Mouse (Mus musculus): ENCODE data around the gene Dusp5.

GRCm38 (mm10) chr19:53535421-53535820 lies 6.5 kb downstream of the Dusp5 start:
- TF ChIP-seq CTCF (IDR thresholded peaks at IDR 0.05; ENCODE audit: borderline replicate concordance, control insufficient read depth, extremely low read depth, insufficient read depth, low read length, poor library complexity) (no peak), POLR2A (IDR thresholded peaks at IDR 0.05; ENCODE audit: control insufficient read depth, extremely low read depth, insufficient read depth, low read length, poor library complexity) (no peak)

Measured in thymus, adult 2 months (tissue).